Mouse (Mus musculus): Measurements from ENCODE around the gene Asphd2.
"Not testable (repeated sequence)": the region's sequence is repeated elsewhere in the genome, so short reads cannot be mapped to it uniquely, and the experiment has no call there.

Asphd2 gene

GRCm38 (mm10) chr5:112394779-112395443 is at the start of gene Asphd2:
Asphd2 (minus strand) TSS chr5:112394866.
- DNase-seq: no peak

GRCm38 (mm10) chr5:112438535-112438934 is 43.9 kb upstream of the Asphd2 start:
- no peak for DNase-seq

- DNase-seq: peak; percentile 75
Observed at GRCm38 (mm10) chr5:112433004-112433403, 38.3 kb upstream of the Asphd2 start.

- DNase-seq: no peak
Observed at GRCm38 (mm10) chr5:112432033-112432432, 37.4 kb upstream of the Asphd2 start.

GRCm38 (mm10) chr5:112431120-112431775 is 36.6 kb upstream of the Asphd2 start:
- peak; percentile 51 for DNase-seq

GRCm38 (mm10) chr5:112428944-112429343 is 34.3 kb upstream of the Asphd2 start:
- peak; percentile 70 for DNase-seq

GRCm38 (mm10) chr5:112427283-112427682 is 32.6 kb upstream of the Asphd2 start:
- DNase-seq: peak; percentile 72

- DNase-seq: no peak
Observed at GRCm38 (mm10) chr5:112426635-112427034, 32.0 kb upstream of the Asphd2 start.

- no peak for DNase-seq
Observed at GRCm38 (mm10) chr5:112419535-112419934, 24.9 kb upstream of the Asphd2 start.

GRCm38 (mm10) chr5:112418023-112418422 is 23.4 kb upstream of the Asphd2 start:
- no peak for DNase-seq

- DNase-seq: no peak
Observed at GRCm38 (mm10) chr5:112416673-112417072, 22.0 kb upstream of the Asphd2 start.

- DNase-seq: not testable (repeated sequence)
Observed at GRCm38 (mm10) chr5:112412781-112413180, 18.1 kb upstream of the Asphd2 start.

GRCm38 (mm10) chr5:112411514-112412335 is 17.1 kb upstream of the Asphd2 start:
- no peak for DNase-seq

GRCm38 (mm10) chr5:112411072-112411471 is 16.4 kb upstream of the Asphd2 start:
- no peak for DNase-seq

- DNase-seq: no peak
Observed at GRCm38 (mm10) chr5:112409274-112409673, 14.6 kb upstream of the Asphd2 start.

- no peak for DNase-seq
Observed at GRCm38 (mm10) chr5:112406017-112406416, 11.4 kb upstream of the Asphd2 start.

GRCm38 (mm10) chr5:112402437-112402836 is 7.8 kb upstream of the Asphd2 start:
- DNase-seq: no peak

GRCm38 (mm10) chr5:112399284-112399683 is 4.6 kb upstream of the Asphd2 start:
- no peak for DNase-seq

- DNase-seq: no peak
Observed at GRCm38 (mm10) chr5:112396066-112396465, 1.4 kb upstream of the Asphd2 start.

GRCm38 (mm10) chr5:112394415-112394763 is 277 bp downstream of the Asphd2 start:
- no peak for DNase-seq

GRCm38 (mm10) chr5:112393741-112394414 is 788 bp downstream of the Asphd2 start:
- DNase-seq: no peak

GRCm38 (mm10) chr5:112391676-112392323 is 2.9 kb downstream of the Asphd2 start:
- no peak for DNase-seq

- DNase-seq: no peak
Observed at GRCm38 (mm10) chr5:112391002-112391401, 3.7 kb downstream of the Asphd2 start.

Measured in thymus, postnatal 14 days (tissue).